Mouse (Mus musculus): ENCODE measurements around the gene Tor1aip2.

Tor1aip2 gene

GRCm38 (mm10) chr1:156073169-156073821 is 38.1 kb downstream of the Tor1aip2 start:
- CTCF ChIA-PET: interaction anchor here in 3 of 4 experiments (0.6 to 1.2 kb wide), 5 partner anchors 12 to 41 kb away, joined by 3 to 5 read pairs (median 3); no protein-coding TSS in a partner anchor
- POLR2A ChIA-PET: interaction anchor here in 2 of 4 experiments (0.6 to 3.0 kb wide), 16 partner anchors 8 to 150 kb away, joined by 3 to 21 read pairs (median 5); partner anchors contain the start of genes Tor1aip1 (in 2 of the 2) and Tor1aip2 (in 1 of the 2)

- CTCF ChIA-PET: interaction anchor here in 2 of 4 experiments (0.6 to 1.4 kb wide), 4 partner anchors 11 to 107 kb away, joined by 3 to 5 read pairs (median 3); no protein-coding TSS in a partner anchor
- POLR2A ChIA-PET: interaction anchor here (0.5 to 3.0 kb wide), 25 partner anchors 9 to 329 kb away, joined by 3 to 21 read pairs (median 3); partner anchors contain the start of genes Tor1aip1 (in 2 of the 4), Cep350 (in 1 of the 4) and Qsox1 (in 1 of the 4)
Measured at GRCm38 (mm10) chr1:156074575-156074974, 39.4 kb downstream of the Tor1aip2 start.

- POLR2A ChIA-PET: interaction anchor here in 3 of 4 experiments (0.6 to 2.9 kb wide), 8 partner anchors 10 to 104 kb away, joined by 3 to 10 read pairs (median 6); partner anchors contain the start of genes Cep350 (in 1 of the 3) and Tor1aip2 (in 1 of the 3)
- CTCF ChIA-PET: interaction anchor here in 2 of 4 experiments (0.6 to 1.2 kb wide), 2 partner anchors 153 to 355 kb away, joined by 3 to 7 read pairs; no protein-coding TSS in a partner anchor
Measured at GRCm38 (mm10) chr1:156076474-156076873, 41.3 kb downstream of the Tor1aip2 start.

- POLR2A ChIA-PET: interaction anchor here in 2 of 4 experiments (0.6 to 2.9 kb wide), 7 partner anchors 11 to 140 kb away, joined by 3 to 10 read pairs (median 4); partner anchors contain the start of gene Tor1aip1 (in 1 of the 2)
- CTCF ChIA-PET: interaction anchor here in 2 of 4 experiments (0.5 to 0.6 kb wide), 2 partner anchors 303 to 356 kb away, joined by 3 to 6 read pairs; no protein-coding TSS in a partner anchor
Measured at GRCm38 (mm10) chr1:156077655-156078054, 42.5 kb downstream of the Tor1aip2 start.

- POLR2A ChIA-PET: interaction anchor here in 2 of 4 experiments (0.6 to 2.2 kb wide), 3 partner anchors 11 to 154 kb away, joined by 3 to 7 read pairs (median 5); partner anchors contain the start of gene Cep350 (in 1 of the 2)
- CTCF ChIA-PET: interaction anchor here in 2 of 4 experiments (0.6 to 1.1 kb wide), 2 partner anchors 12 to 26 kb away, joined by 3 to 5 read pairs; no protein-coding TSS in a partner anchor
Measured at GRCm38 (mm10) chr1:156084603-156085002, 49.4 kb downstream of the Tor1aip2 start.

- CTCF ChIA-PET: interaction anchor here (0.5 to 2.2 kb wide), 11 partner anchors 12 to 833 kb away, joined by 3 to 8 read pairs (median 3); no protein-coding TSS in a partner anchor
- POLR2A ChIA-PET: interaction anchor here in 2 of 4 experiments (0.6 to 1.0 kb wide), 3 partner anchors 11 to 422 kb away, joined by 3 to 4 read pairs (median 3); no protein-coding TSS in a partner anchor
Measured at GRCm38 (mm10) chr1:156085770-156086169, 50.6 kb downstream of the Tor1aip2 start.

GRCm38 (mm10) chr1:156087586-156087985 is 52.4 kb downstream of the Tor1aip2 start:
- ChIA-PET POLR2A (no interaction called here), CTCF (interaction anchor here in 3 of 4 experiments (0.7 to 2.2 kb wide), 6 partner anchors 45 to 154 kb away, joined by 3 to 7 read pairs (median 4); no protein-coding TSS in a partner anchor)

- ChIA-PET CTCF (interaction anchor here in 1 of 4 experiments (0.6 kb wide), 1 partner anchor 311 kb away, joined by 4 read pairs; no protein-coding TSS in a partner anchor), POLR2A (interaction anchor here in 2 of 4 experiments (0.7 to 1.5 kb wide), 3 partner anchors 20 to 384 kb away, joined by 3 read pairs; no protein-coding TSS in a partner anchor)
Measured at GRCm38 (mm10) chr1:156089561-156089960, 54.4 kb downstream of the Tor1aip2 start.

GRCm38 (mm10) chr1:156090042-156090441 is 54.8 kb downstream of the Tor1aip2 start:
- POLR2A ChIA-PET: interaction anchor here in 2 of 4 experiments (0.7 to 1.5 kb wide), 3 partner anchors 20 to 383 kb away, joined by 3 read pairs; no protein-coding TSS in a partner anchor
- CTCF ChIA-PET: interaction anchor here in 1 of 4 experiments (0.6 kb wide), 1 partner anchor 310 kb away, joined by 4 read pairs; no protein-coding TSS in a partner anchor

- CTCF ChIA-PET: no interaction called here
- POLR2A ChIA-PET: no interaction called here
Measured at GRCm38 (mm10) chr1:156091811-156092210, 56.6 kb downstream of the Tor1aip2 start.

GRCm38 (mm10) chr1:156103763-156104162 is 68.6 kb downstream of the Tor1aip2 start:
- ChIA-PET POLR2A (interaction anchor here in 1 of 4 experiments (1.3 kb wide), 1 partner anchor 41 kb away, joined by 3 read pairs; no protein-coding TSS in a partner anchor), CTCF (interaction anchor here in 1 of 4 experiments (0.7 kb wide), 1 partner anchor 348 kb away, joined by 3 read pairs; no protein-coding TSS in a partner anchor)

- ChIA-PET CTCF (interaction anchor here in 1 of 4 experiments (0.9 kb wide), 1 partner anchor 525 kb away, joined by 3 read pairs; no protein-coding TSS in a partner anchor), POLR2A (interaction anchor here in 1 of 4 experiments (1.0 kb wide), 1 partner anchor 548 kb away, joined by 4 read pairs; the partner anchor contains the start of gene Acbd6)
Measured at GRCm38 (mm10) chr1:156105381-156105780, 70.2 kb downstream of the Tor1aip2 start.

- CTCF ChIA-PET: interaction anchor here in 1 of 4 experiments (1.0 kb wide), 1 partner anchor 10 kb away, joined by 3 read pairs; no protein-coding TSS in a partner anchor
- POLR2A ChIA-PET: interaction anchor here in 1 of 4 experiments (1.0 kb wide), 1 partner anchor 98 kb away, joined by 3 read pairs; no protein-coding TSS in a partner anchor
Measured at GRCm38 (mm10) chr1:156107424-156107823, 72.2 kb downstream of the Tor1aip2 start.

GRCm38 (mm10) chr1:156108400-156108799 is 73.2 kb downstream of the Tor1aip2 start:
- ChIA-PET CTCF (interaction anchor here in 3 of 4 experiments (0.6 to 1.3 kb wide), 5 partner anchors 11 to 387 kb away, joined by 3 to 4 read pairs (median 3); no protein-coding TSS in a partner anchor), POLR2A (interaction anchor here in 2 of 4 experiments (0.6 to 1.3 kb wide), 9 partner anchors 17 to 475 kb away, joined by 3 to 4 read pairs (median 3); no protein-coding TSS in a partner anchor)

- CTCF ChIA-PET: interaction anchor here (0.5 to 1.9 kb wide), 13 partner anchors 10 to 301 kb away, joined by 3 to 5 read pairs (median 3); no protein-coding TSS in a partner anchor
- POLR2A ChIA-PET: interaction anchor here in 2 of 4 experiments (0.5 to 2.1 kb wide), 10 partner anchors 9 to 155 kb away, joined by 3 to 7 read pairs (median 4); partner anchors contain the start of genes Cep350 (in 1 of the 2) and Tor1aip1 (in 1 of the 2)
Measured at GRCm38 (mm10) chr1:156111090-156111489, 75.9 kb downstream of the Tor1aip2 start.

GRCm38 (mm10) chr1:156111728-156112127 is 76.5 kb downstream of the Tor1aip2 start:
- CTCF ChIA-PET: interaction anchor here in 3 of 4 experiments (0.7 to 1.9 kb wide), 8 partner anchors 11 to 300 kb away, joined by 3 to 5 read pairs (median 3); no protein-coding TSS in a partner anchor

GRCm38 (mm10) chr1:156112142-156112541 is 76.9 kb downstream of the Tor1aip2 start:
- ChIA-PET POLR2A (interaction anchor here in 3 of 4 experiments (0.6 to 2.1 kb wide), 8 partner anchors 10 to 447 kb away, joined by 3 to 7 read pairs (median 3); partner anchors contain the start of genes Abl2 (in 1 of the 3), Cep350 (in 1 of the 3) and Tor1aip1 (in 1 of the 3)), CTCF (interaction anchor here in 1 of 4 experiments (0.9 to 1.9 kb wide), 4 partner anchors 11 to 151 kb away, joined by 3 to 5 read pairs (median 4); no protein-coding TSS in a partner anchor)

More at GRCm38 (mm10) chr1:156111728-156112127, 76.5 kb downstream of the Tor1aip2 start:
- POLR2A ChIA-PET: interaction anchor here in 2 of 4 experiments (0.5 to 2.1 kb wide), 10 partner anchors 10 to 447 kb away, joined by 3 to 7 read pairs (median 4); partner anchors contain the start of genes Abl2 (in 1 of the 2), Cep350 (in 1 of the 2) and Tor1aip1 (in 1 of the 2)

All from embryonic stem cell, embryonic (primary cell).